Mouse (Mus musculus): Measurements from ENCODE around the gene Ghrl. TPM values are rescaled to one million over a fixed set of nuclear protein-coding genes. Genes with fewer than 3 reads are reported as not detected.
"Not testable (repeated sequence)": the region's sequence is repeated elsewhere in the genome, so short reads cannot be mapped to it uniquely, and the experiment has no call there.

Gene Ghrl
- polyA plus RNA-seq, 2 experiments, result 0.11 to 0.29 TPM

DNA sequence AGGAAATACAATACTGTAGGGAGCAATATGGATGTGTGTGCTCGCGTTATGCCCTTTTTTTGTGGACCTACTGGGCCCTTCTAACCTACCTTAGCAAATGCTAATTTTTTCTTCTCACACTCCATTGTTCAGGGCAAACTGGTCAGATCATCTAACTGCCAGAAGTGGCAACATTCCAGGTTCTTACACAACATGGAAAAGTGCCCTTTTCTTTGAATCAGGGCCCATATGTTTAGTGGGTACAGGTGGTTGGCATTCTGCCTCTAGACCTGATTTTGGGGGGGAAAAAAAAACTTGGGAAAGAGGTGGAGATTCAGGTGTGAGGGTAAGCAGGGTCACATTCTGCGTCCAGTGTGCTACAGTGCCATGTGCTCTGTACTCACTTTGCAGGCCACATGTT lies 2.1 kb downstream of the Ghrl start:
- 82% methylated on average over 3 of the region's 3 CpGs for WGBS (ENCODE audit: insufficient replicate concordance)
- no peaks in the 10 kb centered on the region for H3K9me3 ChIP-seq (ENCODE audit: control insufficient read depth, low read length)
- TF ChIP-seq CTCF (IDR thresholded peaks at IDR 0.05; ENCODE audit: low read depth) (no peak), EP300 (IDR thresholded peaks at IDR 0.05; ENCODE audit: low read depth) (no peak)
- H3K36me3 ChIP-seq (replicated peaks; ENCODE audit: control insufficient read depth, insufficient read depth, low read depth), result peaks cover 34% of the 10 kb centered on the region
- no peak overlapping the region for H3K4me3 ChIP-seq (ENCODE audit: insufficient read depth in 1 of 2, low read depth in 2 of 2, low read length in 2 of 2)
- no peak overlapping the region for H3K9ac ChIP-seq (replicated peaks)
- no peak overlapping the region for H3K27ac ChIP-seq
- H3K4me1 ChIP-seq (replicated peaks; ENCODE audit: control insufficient read depth in 2 of 2, insufficient read depth in 2 of 2, low read length in 1 of 2), result peaks cover 0 to 3% of the 10 kb centered on the region in 2 experiments; a peak in 3 of 4 replicates
- no peak overlapping the region for H3K4me2 ChIP-seq (ENCODE audit: low read depth)
- DNase-seq (ENCODE audit: low read depth in 3 of 3, low spot score in 3 of 3) (no peak), ATAC-seq (ENCODE audit: insufficient read depth) (no peak)
- no peaks in the 10 kb centered on the region for H3K27me3 ChIP-seq (ENCODE audit: control insufficient read depth, insufficient read depth, low read length)

GRCm38 (mm10) chr6:113714797-113715196 lies 4.9 kb downstream of the Ghrl start:
- H3K36me3 ChIP-seq (replicated peaks; ENCODE audit: control insufficient read depth, insufficient read depth, low read depth), result peaks cover 62% of the 10 kb centered on the region
- H3K4me1 ChIP-seq (replicated peaks; ENCODE audit: control insufficient read depth in 2 of 2, insufficient read depth in 2 of 2, low read length in 1 of 2), result no peaks in the 10 kb centered on the region; a peak in 2 of 4 replicates
- no peak for TF ChIP-seq CTCF (IDR thresholded peaks at IDR 0.05; ENCODE audit: low read depth)
- no peak for TF ChIP-seq EP300 (IDR thresholded peaks at IDR 0.05; ENCODE audit: low read depth)
- H3K27me3 ChIP-seq (ENCODE audit: control insufficient read depth, insufficient read depth, low read length), result no peaks in the 10 kb centered on the region
- H3K4me3 ChIP-seq (ENCODE audit: insufficient read depth in 1 of 2, low read depth in 2 of 2, low read length in 2 of 2), result no peak overlapping the region
- H3K9ac ChIP-seq (replicated peaks), result no peak overlapping the region
- ATAC-seq (ENCODE audit: insufficient read depth) (no peak), DNase-seq (ENCODE audit: low read depth in 3 of 3, low spot score in 3 of 3) (no peak)
- H3K9me3 ChIP-seq (ENCODE audit: control insufficient read depth, low read length), result no peaks in the 10 kb centered on the region
- no peak overlapping the region for H3K27ac ChIP-seq
- WGBS (ENCODE audit: insufficient replicate concordance), result 63% methylated on average over 1 of the region's 1 CpGs
- no peak overlapping the region for H3K4me2 ChIP-seq (ENCODE audit: low read depth)

DNA sequence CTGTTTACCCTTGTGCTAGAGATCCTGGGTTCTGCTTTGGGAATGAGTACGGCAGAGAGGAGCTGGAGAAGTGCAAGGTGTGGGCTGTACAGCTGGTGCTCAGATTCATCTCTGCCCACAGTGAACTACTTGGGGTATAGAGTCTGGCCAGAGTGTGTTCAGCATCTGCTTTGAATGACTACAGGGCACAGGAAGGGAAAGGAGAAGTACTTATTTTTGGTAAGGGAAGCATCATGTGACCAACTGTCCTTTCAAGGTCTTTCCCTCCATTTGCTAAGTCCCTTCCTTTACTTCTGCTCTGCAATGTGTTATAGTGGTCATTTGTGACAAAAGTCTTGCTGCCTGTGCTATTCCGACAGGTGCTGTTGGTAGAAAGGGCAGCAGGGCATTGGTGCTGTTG lies 5.4 kb downstream of the Ghrl start:
- H3K36me3 ChIP-seq (replicated peaks; ENCODE audit: control insufficient read depth, insufficient read depth, low read depth), result peaks cover 62% of the 10 kb centered on the region

GRCm38 (mm10) chr6:113713389-113713788 lies 6.3 kb downstream of the Ghrl start:
- not testable (repeated sequence) for H3K4me1 ChIP-seq (replicated peaks; ENCODE audit: control insufficient read depth in 2 of 2, insufficient read depth in 2 of 2, low read length in 1 of 2); H3K27ac ChIP-seq; H3K4me3 ChIP-seq (ENCODE audit: insufficient read depth in 1 of 2, low read depth in 2 of 2, low read length in 2 of 2); H3K4me2 ChIP-seq (ENCODE audit: low read depth); H3K27me3 ChIP-seq (ENCODE audit: control insufficient read depth, insufficient read depth, low read length); H3K9ac ChIP-seq (replicated peaks); DNase-seq (ENCODE audit: low read depth in 3 of 3, low spot score in 3 of 3); ATAC-seq (ENCODE audit: insufficient read depth); H3K9me3 ChIP-seq (ENCODE audit: control insufficient read depth, low read length)
- 90% methylated on average over 5 of the region's 5 CpGs for WGBS (ENCODE audit: insufficient replicate concordance)
- H3K36me3 ChIP-seq (replicated peaks; ENCODE audit: control insufficient read depth, insufficient read depth, low read depth), result peaks cover 68% of the 10 kb centered on the region

More for the DNA sequence above, 5.4 kb downstream of the Ghrl start:
- Histone ChIP-seq H3K9ac (replicated peaks) (no peak overlapping the region), H3K27me3 (ENCODE audit: control insufficient read depth, insufficient read depth, low read length) (no peaks in the 10 kb centered on the region), H3K4me3 (ENCODE audit: insufficient read depth in 1 of 2, low read depth in 2 of 2, low read length in 2 of 2) (no peak overlapping the region), H3K9me3 (ENCODE audit: control insufficient read depth, low read length) (no peaks in the 10 kb centered on the region), H3K4me2 (ENCODE audit: low read depth) (no peak overlapping the region), H3K27ac (no peak overlapping the region), H3K4me1 (replicated peaks; ENCODE audit: control insufficient read depth in 2 of 2, insufficient read depth in 2 of 2, low read length in 1 of 2) (no peaks in the 10 kb centered on the region; a peak in 1 of 4 replicates)
- no peak for TF ChIP-seq EP300 (IDR thresholded peaks at IDR 0.05; ENCODE audit: low read depth)
- TF ChIP-seq CTCF (IDR thresholded peaks at IDR 0.05; ENCODE audit: low read depth), result no peak
- ATAC-seq (ENCODE audit: insufficient read depth) (no peak; the same call in 1 of the 2 replicates), DNase-seq (ENCODE audit: low read depth in 3 of 3, low spot score in 3 of 3) (no peak)
- WGBS (ENCODE audit: insufficient replicate concordance), result 71% methylated on average over 2 of the region's 2 CpGs

DNA sequence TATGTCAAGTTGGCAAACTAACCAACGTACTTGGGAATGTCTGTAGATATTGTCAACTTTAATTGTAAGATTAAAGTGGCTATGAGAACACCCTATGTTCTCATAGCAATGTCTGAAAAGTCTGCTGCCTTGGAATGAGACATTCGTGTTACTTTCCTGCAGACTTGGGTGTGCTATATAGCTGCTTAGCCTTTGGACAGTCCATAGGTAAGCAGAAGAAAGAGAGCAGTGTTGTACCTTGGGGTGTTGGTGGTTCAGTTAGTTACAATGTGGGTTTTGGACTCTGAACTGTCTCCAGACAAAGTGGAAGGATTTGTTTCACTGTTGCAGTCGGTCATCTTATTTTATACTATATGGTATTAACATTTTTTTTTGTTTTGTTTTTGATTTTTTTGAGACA lies 7.0 kb downstream of the Ghrl start:
- ATAC-seq (ENCODE audit: insufficient read depth) (no peak), DNase-seq (ENCODE audit: low read depth in 3 of 3, low spot score in 3 of 3) (no peak)
- no peaks in the 10 kb centered on the region for H3K9me3 ChIP-seq (ENCODE audit: control insufficient read depth, low read length)
- WGBS (ENCODE audit: insufficient replicate concordance), result 72% methylated on average over 3 of the region's 3 CpGs
- H3K36me3 ChIP-seq (replicated peaks; ENCODE audit: control insufficient read depth, insufficient read depth, low read depth), result peaks cover 74% of the 10 kb centered on the region
- no peaks in the 10 kb centered on the region for H3K27me3 ChIP-seq (ENCODE audit: control insufficient read depth, insufficient read depth, low read length)
- no peaks in the 10 kb centered on the region; a peak in 1 of 4 replicates for H3K4me1 ChIP-seq (replicated peaks; ENCODE audit: control insufficient read depth in 2 of 2, insufficient read depth in 2 of 2, low read length in 1 of 2)
- H3K27ac ChIP-seq, result no peak overlapping the region
- H3K4me3 ChIP-seq (ENCODE audit: insufficient read depth in 1 of 2, low read depth in 2 of 2, low read length in 2 of 2), result no peak overlapping the region
- no peak overlapping the region for H3K9ac ChIP-seq (replicated peaks)
- H3K4me2 ChIP-seq (ENCODE audit: low read depth), result no peak overlapping the region
- TF ChIP-seq CTCF (IDR thresholded peaks at IDR 0.05; ENCODE audit: low read depth), result no peak
- no peak for TF ChIP-seq EP300 (IDR thresholded peaks at IDR 0.05; ENCODE audit: low read depth)

All from liver, embryonic 14.5 days (tissue).